Mouse (Mus musculus) myocyte (in vitro differentiated cells): ENCODE measurements around the gene Pla2g4e.

ENCODE experiments used
- CEBPB ChIP-seq: IDR thresholded peaks from 2 replicates; pipeline ENCODE4 v1.6.1; 2011; ENCODE audit warnings: mild to moderate bottlenecking, moderate library complexity; ENCODE audit not compliant: poor library complexity, insufficient read depth, severe bottlenecking
- POLR2A ChIP-seq: IDR thresholded peaks from one replicate; pipeline ENCODE4 v1.6.1; 2011; ENCODE audit warnings: low read depth, mild to moderate bottlenecking, control low read depth, moderate library complexity; ENCODE audit not compliant: insufficient read length

GRCm38 (mm10) chr2:120125461-120125860, 119.7 kb downstream of the Pla2g4e start:
- no peak for TF ChIP-seq CEBPB
- no peak for TF ChIP-seq POLR2A
